Mouse (Mus musculus) midbrain, embryonic 16.5 days (tissue): ENCODE measurements around the gene Trim17. TPM values are rescaled to one million over a fixed set of nuclear protein-coding genes. Genes with fewer than 3 reads are reported as not detected.

Experiments used
- ATAC-seq: fragments of 200-750 bp; cut with Nextera tagmentation; 2 replicates; pipeline ENCODE4 v1.8.0; 2017; ENCODE audit warnings: moderate TSS enrichment
- H3K27ac ChIP-seq: fragments of 300-500 bp; sonication (generic); 2 replicates; pipeline ENCODE4 v1.5.1; 2014; ENCODE audit warnings: mild to moderate bottlenecking, low read length, mixed read lengths
- H3K27me3 ChIP-seq: fragments of 300-500 bp; sonication (generic); 2 replicates; pipeline ENCODE4 v1.6.1; 2014; ENCODE audit warnings: low read depth, low read length, mixed read lengths; ENCODE audit not compliant: control insufficient read depth, insufficient read depth
- H3K36me3 ChIP-seq: fragments of 300-500 bp; sonication (generic); 2 replicates; pipeline ENCODE4 v1.6.1; 2014; ENCODE audit warnings: mild to moderate bottlenecking, low read length, moderate library complexity, mixed read lengths; ENCODE audit not compliant: control insufficient read depth, insufficient read depth
- H3K4me1 ChIP-seq: fragments of 300-500 bp; sonication (generic); 2 replicates; pipeline ENCODE4 v1.6.1; 2014; ENCODE audit warnings: mild to moderate bottlenecking, low read length, mixed read lengths; ENCODE audit not compliant: control insufficient read depth, insufficient read depth
- H3K4me2 ChIP-seq: fragments of 300-500 bp; sonication (generic); 2 replicates; pipeline ENCODE4 v1.6.1; 2014; ENCODE audit warnings: mild to moderate bottlenecking, low read length, mixed read lengths
- H3K4me3 ChIP-seq: fragments of 300-500 bp; sonication (generic); 2 replicates; pipeline ENCODE4 v1.5.1; 2014; ENCODE audit warnings: low read depth, mild to moderate bottlenecking, low read length, moderate library complexity, mixed read lengths
- H3K9ac ChIP-seq: fragments of 300-500 bp; sonication (generic); 2 replicates; pipeline ENCODE4 v1.6.1; 2014; ENCODE audit warnings: low read depth, low read length, mixed read lengths
- H3K9me3 ChIP-seq: fragments of 300-500 bp; sonication (generic); replicated peaks from 2 replicates; pipeline ENCODE4 v1.6.1; 2014; ENCODE audit warnings: mild to moderate bottlenecking, low read length, mixed read lengths; ENCODE audit not compliant: control insufficient read depth, poor library complexity, severe bottlenecking
- WGBS: fragments of 180-500 bp; shearing (Covaris S2); extraction: QIAGEN DNeasy Blood & Tissue Kit; methylation state at CpG from one replicate; pipeline ENCODE4 v1.1.7; 2014; 5-methylcytosine and 5-hydroxymethylcytosine counted together
- polyA plus RNA-seq: library from polyadenylated mRNA; unstranded; fragments of >200 nt; fragmentation: Nextera tagmentation; extraction: Ambion mirVana; gene quantifications from 2 replicates; pipeline ENCODE4 v1.2.1, GENCODE M21; 2015

Gene Trim17
- polyA plus RNA-seq = 1.3 and 2.1 TPM in 2 replicates

GRCm38 (mm10) chr11:58954420-58955142 is at the start of gene Trim17, which contains the start of gene Hist3h2a:
TSS of gene Trim17 (plus strand) at chr11:58954685.
TSS of gene Hist3h2a (plus strand) at chr11:58954685.
- Histone ChIP-seq H3K9ac (peak within 1 kb of the TSS; percentile 82), H3K36me3 (0 out of 2 replicates have a peak, but pooled peaks cover 3% of the 10 kb centered on the region), H3K4me1 (peaks cover 51% of the 10 kb centered on the region), H3K9me3 (no peaks in the 10 kb centered on the region), H3K27ac (peak within 1 kb of the TSS; percentile 98), H3K27me3 (no peaks in the 10 kb centered on the region), H3K4me3 (peak within 1 kb of the TSS; percentile 62), H3K4me2 (peak within 1 kb of the TSS; percentile 86)
- WGBS = under 1% methylated on average over 49 of the region's 49 CpGs
- peak; percentile 89 for ATAC-seq

DNA sequence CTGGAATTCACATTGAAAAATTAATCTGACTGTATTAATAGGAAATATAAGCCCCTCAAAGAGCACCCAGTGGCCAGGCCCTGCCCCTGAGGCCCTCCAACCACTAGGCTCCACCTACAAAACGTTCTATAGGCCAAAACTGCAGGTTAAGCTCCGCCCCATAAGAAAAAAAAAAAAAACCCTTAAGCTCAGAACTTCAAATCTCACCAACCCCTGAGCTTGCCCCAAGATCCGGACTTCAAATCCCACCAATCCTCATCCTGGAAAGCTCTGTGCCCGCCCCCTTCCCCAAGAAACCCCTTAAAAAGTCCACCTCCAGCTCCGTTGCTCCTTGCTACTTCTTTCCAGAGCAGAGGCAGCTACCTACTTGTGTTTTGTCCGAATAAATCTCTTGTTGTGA is 49.6 kb upstream of the Trim17 start:
- whole genome bisulfite sequencing = 44% methylated on average over 6 of the region's 6 CpGs
- Histone ChIP-seq H3K4me1 (peaks cover 15% of the 10 kb centered on the region), H3K36me3 (peaks cover 2% of the 10 kb centered on the region; the same call in 1 of the 2 replicates), H3K9ac (no peak overlapping the region), H3K27me3 (no peaks in the 10 kb centered on the region), H3K9me3 (no peaks in the 10 kb centered on the region), H3K4me2 (no peak overlapping the region), H3K27ac (no peak overlapping the region), H3K4me3 (no peak overlapping the region)
- ATAC-seq = no peak

- Histone ChIP-seq H3K4me2 (no peak overlapping the region), H3K4me3 (no peak overlapping the region), H3K4me1 (peaks cover 4% of the 10 kb centered on the region), H3K27me3 (no peaks in the 10 kb centered on the region), H3K36me3 (no peaks in the 10 kb centered on the region), H3K9me3 (no peaks in the 10 kb centered on the region), H3K9ac (no peak overlapping the region), H3K27ac (no peak overlapping the region)
- 100% methylated on average over 1 of the region's 1 CpGs for WGBS
- no peak for ATAC-seq
These were observed 40.7 kb upstream of the Trim17 start for GRCm38 (mm10) chr11:58913776-58914175.

DNA sequence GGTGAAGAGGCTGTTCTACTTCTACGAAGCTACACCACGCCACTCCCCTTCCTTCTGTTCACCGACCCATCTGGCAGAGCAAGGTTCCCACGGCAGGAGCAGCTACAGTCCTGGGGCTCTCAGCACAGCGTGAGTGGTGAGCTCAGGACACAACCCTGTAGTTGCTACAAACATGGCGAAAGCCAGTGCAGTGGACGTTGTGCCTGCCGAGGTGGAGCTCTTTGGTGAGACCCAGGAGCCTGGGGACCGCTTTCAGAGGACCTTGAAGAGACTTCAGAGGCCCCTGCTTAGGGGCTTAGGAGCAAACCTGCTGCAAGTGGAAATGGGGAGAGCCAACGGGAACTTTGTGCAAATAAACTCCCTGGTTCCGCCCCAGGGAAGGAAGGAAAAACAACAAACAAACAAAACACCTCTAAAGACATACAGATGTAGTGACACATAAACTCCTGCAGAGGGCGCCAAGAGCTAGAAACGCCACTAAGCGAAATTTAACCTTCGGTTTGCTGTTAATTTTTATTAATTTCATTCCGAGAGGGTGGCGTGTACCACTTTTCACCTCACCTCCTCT is 39.9 kb upstream of the Trim17 start:
- no peaks in the 10 kb centered on the region for H3K36me3 ChIP-seq
- no peaks in the 10 kb centered on the region for H3K9me3 ChIP-seq
- H3K27me3 ChIP-seq = no peaks in the 10 kb centered on the region
- H3K4me2 ChIP-seq = peak overlapping the region; percentile 68
- H3K4me1 ChIP-seq = peaks cover 4% of the 10 kb centered on the region
- H3K4me3 ChIP-seq = peak overlapping the region; percentile 30
- H3K27ac ChIP-seq = no peak overlapping the region
- no peak; the same call in 1 of the 2 replicates for ATAC-seq
- peak overlapping the region; percentile 45; the same call in 1 of the 2 replicates for H3K9ac ChIP-seq
- 17% methylated on average over 17 of the region's 17 CpGs for WGBS

- H3K9ac ChIP-seq = no peak overlapping the region
- H3K4me1 ChIP-seq = peaks cover 4% of the 10 kb centered on the region
- H3K36me3 ChIP-seq = no peaks in the 10 kb centered on the region
- H3K4me2 ChIP-seq = no peak overlapping the region
- H3K9me3 ChIP-seq = no peaks in the 10 kb centered on the region
- no peak for ATAC-seq
- WGBS = 55% methylated on average over 14 of the region's 14 CpGs
- H3K27me3 ChIP-seq = no peaks in the 10 kb centered on the region
- no peak overlapping the region for H3K4me3 ChIP-seq
- no peak overlapping the region for H3K27ac ChIP-seq
These were observed 37.4 kb upstream of the Trim17 start for GRCm38 (mm10) chr11:58916879-58917744.

DNA sequence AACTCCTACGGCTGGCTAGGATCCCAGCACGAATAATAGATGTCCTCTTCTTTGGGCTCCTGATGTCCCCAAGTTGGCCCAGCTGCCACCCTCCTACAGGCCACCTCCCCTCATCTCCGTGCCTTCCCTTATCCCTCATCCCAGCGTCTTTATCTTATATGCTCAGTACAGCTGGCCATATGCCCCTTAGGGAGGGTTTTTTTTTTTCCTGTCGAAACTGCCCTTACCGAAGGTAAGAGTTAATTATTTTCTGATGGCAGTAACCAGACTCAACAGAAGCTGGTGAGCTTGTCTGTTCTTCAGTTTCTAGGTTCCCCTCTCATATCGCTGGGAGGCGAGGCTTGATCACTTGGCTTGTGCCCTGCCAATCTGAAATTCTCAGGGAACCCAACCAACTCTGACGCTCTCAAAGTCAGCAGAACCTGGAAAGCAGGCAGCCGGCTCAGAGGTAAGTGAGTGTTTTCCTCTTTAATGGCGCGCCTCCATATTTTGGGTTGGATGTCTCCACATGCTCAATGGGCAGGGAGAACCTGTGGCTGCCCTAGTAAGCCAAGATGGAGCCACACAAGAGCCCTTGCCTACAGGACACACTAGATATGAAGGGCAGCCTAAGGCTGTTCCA is 36.6 kb upstream of the Trim17 start, which contains the start of gene Btnl10:
Gene Btnl10 (plus strand): TSS at position 164 of the 622 bp plus-strand sequence.
- H3K27ac ChIP-seq = no peak within 1 kb of the TSS
- no peaks in the 10 kb centered on the region for H3K27me3 ChIP-seq
- no peak within 1 kb of the TSS for H3K4me2 ChIP-seq
- H3K36me3 ChIP-seq = no peaks in the 10 kb centered on the region
- 86% methylated on average over 12 of the region's 12 CpGs for WGBS
- peaks cover 4% of the 10 kb centered on the region for H3K4me1 ChIP-seq
- no peaks in the 10 kb centered on the region for H3K9me3 ChIP-seq
- no peak for ATAC-seq
- H3K4me3 ChIP-seq = no peak within 1 kb of the TSS
- H3K9ac ChIP-seq = no peak within 1 kb of the TSS

DNA sequence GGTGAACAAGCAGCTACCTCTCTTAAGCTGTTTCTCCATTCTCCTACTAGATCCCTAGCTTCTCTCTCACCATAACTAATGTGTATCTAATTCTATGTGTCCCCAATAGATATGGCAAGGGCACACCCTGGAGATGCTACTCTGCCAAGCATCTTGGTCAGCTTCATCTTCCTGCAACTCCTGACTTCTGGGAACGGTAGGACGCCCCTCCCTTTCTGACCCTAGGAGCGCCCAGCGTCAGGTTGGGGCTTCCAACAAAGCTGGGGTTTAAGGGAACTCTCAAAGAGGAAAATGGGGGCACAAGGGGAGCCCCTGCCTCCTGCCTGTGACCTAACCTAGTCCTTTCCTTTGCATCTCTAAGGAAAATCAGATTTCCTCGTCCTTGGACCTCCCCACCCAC is 35.7 kb upstream of the Trim17 start:
- H3K27ac ChIP-seq = no peak overlapping the region
- H3K9ac ChIP-seq = no peak overlapping the region
- H3K9me3 ChIP-seq = no peaks in the 10 kb centered on the region
- peaks cover 4% of the 10 kb centered on the region for H3K4me1 ChIP-seq
- H3K36me3 ChIP-seq = no peaks in the 10 kb centered on the region
- H3K27me3 ChIP-seq = no peaks in the 10 kb centered on the region
- ATAC-seq = no peak
- 71% methylated on average over 5 of the region's 5 CpGs for WGBS
- no peak overlapping the region for H3K4me2 ChIP-seq
- no peak overlapping the region for H3K4me3 ChIP-seq

GRCm38 (mm10) chr11:58922420-58922819 is 32.1 kb upstream of the Trim17 start:
- Histone ChIP-seq H3K36me3 (no peaks in the 10 kb centered on the region), H3K27ac (no peak overlapping the region), H3K4me1 (no peaks in the 10 kb centered on the region), H3K4me2 (no peak overlapping the region), H3K27me3 (no peaks in the 10 kb centered on the region), H3K9me3 (no peaks in the 10 kb centered on the region), H3K9ac (no peak overlapping the region), H3K4me3 (no peak overlapping the region)
- WGBS = 87% methylated on average over 9 of the region's 9 CpGs
- no peak for ATAC-seq
